13 mouse cellular contexts compared by ENCODE assay signal in genomic region chr10:39521861-39522391, GRCm38 (mm10).
A peak's percentile ranks its signal among the peaks of the same experiment; 100 is the strongest.
DNase-seq lines count a peak whose midpoint lies in the region; ATAC-seq and TF ChIP-seq lines count a peak whose summit lies in the region.
"Had no signal": no experiment of that assay in that cellular context is flagged by ENCODE, and none has a peak within 500 bp of the region (broad histone marks: within the 10 kb centered on the region; RNA-seq: fewer than 3 reads in every experiment).

No protein-coding gene starts in this region.

- H3K4me2 ChIP-seq in heart, embryonic 16.5 days (ENCODE audit: low read depth, low read length): no peak overlapping the region
- H3K4me2 ChIP-seq in lung, postnatal 0 days (replicated peaks; ENCODE audit: low read depth, low read length): no peak overlapping the region
- no peak overlapping the region for H3K4me2 ChIP-seq in embryonic facial prominence, embryonic 12.5 days (replicated peaks)
- peak overlapping the region; percentile 16 for H3K4me2 ChIP-seq in myocyte (ENCODE audit: low read depth)

- no peak for TF ChIP-seq CTCF in lung, postnatal 0 days (IDR thresholded peaks at IDR 0.05)

- H3K79me2 ChIP-seq in myocyte (ENCODE audit: control insufficient read depth, insufficient read depth): no peaks in the 10 kb centered on the region

- no peak for DNase-seq in heart, adult 8-10 months (ENCODE audit: low spot score)
- no peak for DNase-seq in lung, postnatal 0 days (ENCODE audit: low spot score)
- no peak for DNase-seq in lung, postnatal 10 days
- no peak for DNase-seq in cerebellum, adult 8-10 months
- DNase-seq: adrenal gland, postnatal 36 days; cerebellum, adult 11 months; kidney, adult 8-10 months; thymus, postnatal 14 days had no signal

- peak overlapping the region; percentile 42 for H3K27ac ChIP-seq in heart, embryonic 16.5 days (ENCODE audit: low read length)
- H3K27ac ChIP-seq in lung, postnatal 0 days (ENCODE audit: low read length): no peak overlapping the region
- H3K27ac ChIP-seq in embryonic facial prominence, embryonic 12.5 days: peak overlapping the region; percentile 76; the same call in 1 of the 2 replicates

- no peaks in the 10 kb centered on the region for H3K27me3 ChIP-seq in heart, embryonic 16.5 days (ENCODE audit: control insufficient read depth, insufficient read depth, low read length)
- H3K27me3 ChIP-seq in lung, postnatal 0 days (replicated peaks; ENCODE audit: insufficient read depth, low read length): no peaks in the 10 kb centered on the region
- H3K27me3 ChIP-seq in embryonic facial prominence, embryonic 12.5 days: no peaks in the 10 kb centered on the region
- H3K27me3 ChIP-seq in myocyte (ENCODE audit: control insufficient read depth, insufficient read depth, insufficient read length): no peaks in the 10 kb centered on the region
- H3K27me3 ChIP-seq: CH12.LX had no signal

- peak; percentile 43 for TF ChIP-seq EP300 in lung, postnatal 0 days (IDR thresholded peaks at IDR 0.05)

- 0 out of 2 replicates have a peak, but pooled peaks cover 2% of the 10 kb centered on the region for H3K36me3 ChIP-seq in heart, embryonic 16.5 days (ENCODE audit: control insufficient read depth, insufficient read depth)
- no peaks in the 10 kb centered on the region for H3K36me3 ChIP-seq in lung, postnatal 0 days (ENCODE audit: insufficient read depth, low read length)
- H3K36me3 ChIP-seq in embryonic facial prominence, embryonic 12.5 days: peaks cover 8% of the 10 kb centered on the region
- peaks cover 48% of the 10 kb centered on the region for H3K36me3 ChIP-seq in myocyte (ENCODE audit: control insufficient read depth, insufficient read depth)

- WGBS in heart, embryonic 16.5 days: 47% methylated on average over 5 of the region's 5 CpGs
- 56% methylated on average over 5 of the region's 5 CpGs for WGBS in lung, postnatal 0 days
- WGBS in embryonic facial prominence, embryonic 12.5 days: 66% methylated on average over 5 of the region's 5 CpGs

- no peak for TF ChIP-seq POLR2A in myocyte (IDR thresholded peaks at IDR 0.05; ENCODE audit: insufficient read length, low read depth)

- H3ac ChIP-seq in myocyte (ENCODE audit: control insufficient read depth, insufficient read length): no peak overlapping the region

- H3K9ac ChIP-seq in heart, embryonic 16.5 days (ENCODE audit: low read length): no peak overlapping the region
- no peak overlapping the region for H3K9ac ChIP-seq in lung, postnatal 0 days (replicated peaks; ENCODE audit: low read depth)
- H3K9ac ChIP-seq in embryonic facial prominence, embryonic 12.5 days: no peak overlapping the region

- no peaks in the 10 kb centered on the region for H3K9me3 ChIP-seq in heart, embryonic 16.5 days (replicated peaks; ENCODE audit: control insufficient read depth, low read length)
- no peaks in the 10 kb centered on the region for H3K9me3 ChIP-seq in lung, postnatal 0 days (ENCODE audit: low read length)
- no peaks in the 10 kb centered on the region for H3K9me3 ChIP-seq in embryonic facial prominence, embryonic 12.5 days

- ATAC-seq in heart, embryonic 16.5 days (replicated peaks; ENCODE audit: extremely low read depth, insufficient read depth, low FRiP score): 0 out of 2 replicates have a peak, but pooled peaks have one; percentile 14
- peak; percentile 31 for ATAC-seq in lung, postnatal 0 days
- no peak for ATAC-seq in embryonic facial prominence, embryonic 12.5 days (ENCODE audit: insufficient number of reproducible peaks, insufficient read depth, low FRiP score, low TSS enrichment)
- ATAC-seq in frontal cortex, adult (ENCODE audit: low TSS enrichment): no peak

- H3K4me1 ChIP-seq in heart, embryonic 16.5 days (ENCODE audit: control insufficient read depth, insufficient read depth, low read length): peaks cover 29% of the 10 kb centered on the region
- no peaks in the 10 kb centered on the region; the same call in 1 of the 2 replicates for H3K4me1 ChIP-seq in lung, postnatal 0 days (ENCODE audit: insufficient read depth, low read depth, low read length)
- H3K4me1 ChIP-seq in embryonic facial prominence, embryonic 12.5 days: peaks cover 43% of the 10 kb centered on the region

- no peak overlapping the region for H3K4me3 ChIP-seq in heart, embryonic 16.5 days (ENCODE audit: low read length)
- H3K4me3 ChIP-seq in lung, postnatal 0 days (ENCODE audit: low read depth, low read length): no peak overlapping the region
- no peak overlapping the region for H3K4me3 ChIP-seq in embryonic facial prominence, embryonic 12.5 days
- no peak overlapping the region for H3K4me3 ChIP-seq in myocyte

TF ChIP-seq in myocyte, 11 proteins besides CTCF, POLR2A, EP300 and RAD21:
- TF ChIP-seq MYOG (IDR thresholded peaks at IDR 0.05; ENCODE audit: control insufficient read depth in 1 of 3, insufficient read depth in 1 of 3, insufficient read length in 2 of 3, low read depth in 2 of 3) (no peak), USF1 (IDR thresholded peaks at IDR 0.05; ENCODE audit: low read depth) (no peak), POLR2AphosphoS2 (IDR thresholded peaks at IDR 0.05; ENCODE audit: insufficient read length, low read depth) (no peak), E2F4 (IDR thresholded peaks at IDR 0.05; ENCODE audit: insufficient read depth) (no peak), SRF (IDR thresholded peaks at IDR 0.05; ENCODE audit: control insufficient read depth, insufficient read length, low read depth) (no peak), TCF12 (IDR thresholded peaks at IDR 0.05; ENCODE audit: insufficient read depth, poor library complexity, severe bottlenecking) (no peak), TCF3 (IDR thresholded peaks at IDR 0.05; ENCODE audit: insufficient read length, low read depth) (no peak), CEBPB (IDR thresholded peaks at IDR 0.05; ENCODE audit: insufficient read depth, poor library complexity, severe bottlenecking) (no peak), MAX (IDR thresholded peaks at IDR 0.05; ENCODE audit: low read depth) (no peak), MYOD1 (IDR thresholded peaks at IDR 0.05; ENCODE audit: control insufficient read depth in 1 of 3, insufficient read length in 2 of 3, low read depth in 2 of 3) (no peak), REST (IDR thresholded peaks at IDR 0.05; ENCODE audit: insufficient read depth, insufficient read length) (no peak)

Comparison
In these comparisons a context has a peak if more than half of its experiments do, and no peak if none do; other contexts are left out.
1. ATAC-seq: peak in heart, embryonic 16.5 days (single experiment) and lung, postnatal 0 days (single experiment); none in embryonic facial prominence, embryonic 12.5 days (single experiment) and frontal cortex, adult (single experiment).